Mouse (Mus musculus) hindbrain, embryonic 10.5 days (tissue): ENCODE data around the gene Prss37. TPM values are rescaled to one million over a fixed set of nuclear protein-coding genes. Genes with fewer than 3 reads are reported as not detected.

ENCODE experiments used
- DNase-seq: peaks from one replicate; pipeline ENCODE4 v3.0.0-alpha.2; 2017; ENCODE audit warnings: low spot score
- H3K27ac ChIP-seq: fragments of 300-500 bp; sonication (generic); 2 replicates; pipeline ENCODE4 v1.5.1; 2016; ENCODE audit warnings: mild to moderate bottlenecking, moderate library complexity
- H3K27me3 ChIP-seq: fragments of 300-500 bp; sonication (generic); 2 replicates; pipeline ENCODE4 v1.6.1; 2016; ENCODE audit warnings: mild to moderate bottlenecking; ENCODE audit not compliant: poor library complexity, insufficient read depth, severe bottlenecking
- H3K36me3 ChIP-seq: fragments of 300-500 bp; sonication (generic); 2 replicates; pipeline ENCODE4 v1.6.1; 2016; ENCODE audit warnings: mild to moderate bottlenecking, moderate library complexity
- H3K4me1 ChIP-seq: fragments of 300-500 bp; sonication (generic); replicated peaks from 2 replicates; pipeline ENCODE4 v1.6.1; 2016; ENCODE audit warnings: mild to moderate bottlenecking
- H3K4me3 ChIP-seq: fragments of 300-500 bp; sonication (generic); 2 replicates; pipeline ENCODE4 v1.5.1; 2016; ENCODE audit warnings: mild to moderate bottlenecking, moderate library complexity
- H3K9me3 ChIP-seq: fragments of 300-500 bp; sonication (generic); 2 replicates; pipeline ENCODE4 v1.6.1; 2016; ENCODE audit warnings: mild to moderate bottlenecking, moderate library complexity
- WGBS: fragments of 180-500 bp; shearing (Covaris S2); methylation state at CpG from one replicate; pipeline ENCODE4 v1.1.7; 2016; 5-methylcytosine and 5-hydroxymethylcytosine counted together
- polyA plus RNA-seq: library from polyadenylated mRNA; unstranded; fragments of >200 nt; fragmentation: Nextera tagmentation; extraction: Ambion mirVana; gene quantifications from 2 replicates; pipeline ENCODE4 v1.2.1, GENCODE M21; 2016

Prss37 gene
- not detected in 2 replicates for polyA plus RNA-seq

DNA sequence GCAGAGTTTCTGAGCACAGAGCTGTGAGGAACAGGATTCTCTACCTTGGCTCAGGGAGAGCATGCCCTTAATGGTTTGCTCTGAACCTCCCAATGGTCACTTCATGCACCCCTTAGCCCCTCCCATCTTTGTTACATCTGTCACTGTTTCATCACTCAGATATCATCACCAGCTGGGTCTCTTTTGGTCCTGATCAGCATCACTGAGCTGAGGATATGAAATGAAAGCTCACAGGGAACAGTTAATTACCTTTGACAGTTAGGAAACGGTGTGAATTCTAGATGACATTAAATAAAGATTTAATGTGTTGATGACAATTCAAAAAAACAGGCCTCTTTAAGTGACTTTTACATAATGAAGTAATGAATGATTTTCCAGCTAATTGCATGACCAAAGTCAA lies at the start of gene Prss37:
Gene Prss37, minus strand, starts transcription at position 101 of the 400 bp plus-strand sequence.
- Histone ChIP-seq H3K27ac (no peak within 1 kb of the TSS), H3K9me3 (no peaks in the 10 kb centered on the region), H3K27me3 (no peaks in the 10 kb centered on the region), H3K36me3 (no peaks in the 10 kb centered on the region), H3K4me1 (no peaks in the 10 kb centered on the region), H3K4me3 (no peak within 1 kb of the TSS)
- DNase-seq: no peak
- WGBS: 83% methylated on average over 1 of the region's 1 CpGs

DNA sequence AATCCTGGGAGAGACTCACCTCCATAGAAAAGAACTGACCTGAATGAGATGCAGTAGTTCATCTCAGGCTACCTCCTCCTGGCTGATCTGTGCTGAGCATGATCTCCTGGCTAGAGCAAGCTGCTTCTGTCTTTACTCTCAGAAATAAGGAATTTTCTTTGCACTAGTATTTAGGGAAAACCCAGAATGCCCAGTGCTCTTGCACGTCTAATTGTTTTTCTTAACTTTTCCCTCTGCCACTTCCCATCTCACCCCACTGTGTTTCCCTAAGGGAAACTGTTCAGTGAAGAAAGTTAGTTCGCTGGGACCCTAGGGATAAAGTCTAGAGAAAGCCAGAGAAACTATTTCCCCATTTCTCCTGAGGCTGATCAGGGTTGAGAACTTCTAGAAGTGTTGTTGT lies 35.6 kb upstream of the Prss37 start, which contains the start of gene Olfr461:
Gene Olfr461, minus strand, starts transcription at position 101 of the 400 bp plus-strand sequence.
- H3K9me3 ChIP-seq: no peaks in the 10 kb centered on the region
- H3K4me1 ChIP-seq: no peaks in the 10 kb centered on the region
- no peak for DNase-seq
- H3K27ac ChIP-seq: no peak within 1 kb of the TSS
- 81% methylated on average over 2 of the region's 2 CpGs for WGBS
- H3K4me3 ChIP-seq: no peak within 1 kb of the TSS
- H3K27me3 ChIP-seq: no peaks in the 10 kb centered on the region
- H3K36me3 ChIP-seq: no peaks in the 10 kb centered on the region

DNA sequence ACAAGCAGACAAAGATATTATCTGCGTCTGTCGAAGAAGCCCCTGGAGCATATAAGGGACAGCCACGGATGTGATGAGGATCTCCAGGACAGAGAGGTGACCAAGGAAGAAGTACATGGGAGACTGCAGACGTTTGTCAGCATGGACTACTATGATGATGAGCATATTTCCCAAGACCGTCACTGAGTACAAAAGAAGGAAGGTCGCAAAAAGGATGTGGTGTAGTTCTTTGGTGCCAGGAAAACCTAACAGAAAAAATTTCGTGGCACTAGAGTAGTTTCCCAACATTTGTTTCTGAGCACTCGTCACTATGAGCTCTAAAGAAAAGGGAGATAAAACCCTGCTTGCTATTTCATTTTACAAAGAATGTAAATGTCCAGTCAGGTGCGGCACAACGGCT lies 25.4 kb upstream of the Prss37 start:
- H3K27ac ChIP-seq: no peak overlapping the region
- no peaks in the 10 kb centered on the region for H3K9me3 ChIP-seq
- no peak for DNase-seq
- H3K4me3 ChIP-seq: no peak overlapping the region
- no peaks in the 10 kb centered on the region for H3K36me3 ChIP-seq
- no peaks in the 10 kb centered on the region for H3K27me3 ChIP-seq
- no peaks in the 10 kb centered on the region for H3K4me1 ChIP-seq
- 83% methylated on average over 10 of the region's 10 CpGs for WGBS

DNA sequence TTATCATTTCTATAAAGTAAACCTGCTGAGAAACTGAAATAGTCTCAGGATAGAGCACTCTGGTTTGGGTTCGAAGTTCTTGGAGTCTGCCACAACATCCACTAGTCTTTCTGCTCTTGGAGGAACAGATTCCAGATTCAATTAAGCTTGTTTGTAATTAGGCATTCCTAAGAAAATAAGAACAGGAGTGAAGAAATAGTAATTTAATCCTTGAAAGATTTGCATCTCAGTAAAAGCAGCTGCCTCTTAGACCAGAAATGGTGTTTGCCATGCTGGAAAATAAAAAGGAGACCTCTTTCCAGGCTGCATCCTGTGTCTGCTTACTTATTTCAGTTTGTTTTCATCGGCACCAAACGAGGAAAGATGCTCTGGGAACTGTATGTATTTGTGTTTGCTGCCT lies 26.1 kb downstream of the Prss37 start, which contains the start of gene Tas2r108:
Gene Tas2r108, plus strand, starts transcription at position 301 of the 400 bp plus-strand sequence.
- Histone ChIP-seq H3K27me3 (no peaks in the 10 kb centered on the region), H3K4me3 (no peak within 1 kb of the TSS), H3K36me3 (no peaks in the 10 kb centered on the region), H3K4me1 (no peaks in the 10 kb centered on the region), H3K27ac (no peak within 1 kb of the TSS), H3K9me3 (no peaks in the 10 kb centered on the region)
- WGBS: 91% methylated on average over 3 of the region's 3 CpGs
- no peak for DNase-seq

DNA sequence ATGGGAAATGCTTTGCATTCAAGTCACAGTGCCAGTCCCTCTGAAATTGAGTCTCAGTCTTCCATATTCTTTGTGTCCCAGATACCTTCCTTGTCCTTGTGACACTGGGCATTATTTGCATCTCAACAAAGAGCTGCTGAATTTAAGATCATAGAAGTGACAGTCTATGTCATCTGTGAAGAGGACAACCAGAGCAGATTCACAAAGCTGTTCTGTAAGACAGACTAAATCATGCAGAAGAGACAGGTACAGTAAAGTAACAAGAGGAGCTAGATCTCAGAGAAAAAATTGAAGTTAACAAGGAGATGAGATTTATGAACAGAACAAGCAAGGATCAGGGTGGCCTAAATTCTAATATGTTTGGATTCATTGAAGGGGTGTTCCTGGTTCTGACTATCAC lies 28.4 kb downstream of the Prss37 start, which contains the start of gene Tas2r137:
Gene Tas2r137, plus strand, starts transcription at position 301 of the 400 bp plus-strand sequence.
- Histone ChIP-seq H3K36me3 (peaks cover 4% of the 10 kb centered on the region), H3K4me1 (no peaks in the 10 kb centered on the region), H3K9me3 (no peaks in the 10 kb centered on the region), H3K27me3 (no peaks in the 10 kb centered on the region), H3K27ac (no peak within 1 kb of the TSS), H3K4me3 (no peak within 1 kb of the TSS)
- no peak for DNase-seq

DNA sequence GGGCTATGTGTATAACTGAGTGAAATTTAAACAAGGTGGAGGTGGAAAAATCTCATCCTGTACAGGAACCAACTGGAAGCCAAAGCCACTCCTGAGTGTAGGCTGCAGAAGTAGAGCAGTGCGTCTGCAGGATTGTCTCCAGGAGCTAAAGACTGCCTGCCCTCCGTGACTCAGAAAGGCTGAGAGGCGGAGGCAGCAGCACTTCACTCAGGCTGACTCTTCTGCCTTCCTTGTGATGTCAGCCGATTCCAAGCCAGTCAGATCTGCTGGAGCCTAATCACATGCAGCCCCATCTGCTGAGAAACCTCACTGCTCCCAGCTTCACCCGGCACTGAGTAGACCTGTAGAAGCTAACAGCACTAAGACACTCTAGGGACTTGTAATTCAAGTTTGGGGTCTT lies 37.0 kb downstream of the Prss37 start:
- H3K9me3 ChIP-seq: no peaks in the 10 kb centered on the region
- H3K4me1 ChIP-seq: no peaks in the 10 kb centered on the region
- no peak overlapping the region for H3K4me3 ChIP-seq
- H3K27ac ChIP-seq: no peak overlapping the region
- DNase-seq: no peak
- H3K36me3 ChIP-seq: peaks cover 79% of the 10 kb centered on the region
- 92% methylated on average over 5 of the region's 5 CpGs for WGBS
- H3K27me3 ChIP-seq: no peaks in the 10 kb centered on the region

DNA sequence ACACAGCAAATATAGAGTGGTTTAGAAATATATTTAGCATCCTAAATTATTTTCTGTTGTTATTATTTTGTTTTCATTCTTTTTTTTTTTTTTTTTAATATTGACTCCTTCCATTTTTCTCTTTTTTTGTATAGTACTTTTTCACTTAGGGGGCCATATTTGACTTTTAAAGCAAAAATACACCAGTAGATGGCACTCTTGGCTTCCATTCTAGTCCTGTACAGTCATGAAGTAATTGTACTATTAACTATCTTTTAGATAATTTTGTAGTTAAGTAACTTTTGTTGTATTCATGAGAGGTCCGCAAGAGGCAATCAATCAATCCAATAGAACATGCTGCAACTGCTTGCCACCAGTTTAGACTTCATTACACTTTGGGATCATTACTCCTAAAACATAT lies 39.6 kb downstream of the Prss37 start:
- no peak for DNase-seq
- Histone ChIP-seq H3K9me3 (no peaks in the 10 kb centered on the region), H3K4me1 (no peaks in the 10 kb centered on the region), H3K4me3 (no peak overlapping the region), H3K36me3 (peaks cover 89% of the 10 kb centered on the region), H3K27me3 (no peaks in the 10 kb centered on the region), H3K27ac (no peak overlapping the region)
- WGBS: 86% methylated on average over 1 of the region's 1 CpGs

DNA sequence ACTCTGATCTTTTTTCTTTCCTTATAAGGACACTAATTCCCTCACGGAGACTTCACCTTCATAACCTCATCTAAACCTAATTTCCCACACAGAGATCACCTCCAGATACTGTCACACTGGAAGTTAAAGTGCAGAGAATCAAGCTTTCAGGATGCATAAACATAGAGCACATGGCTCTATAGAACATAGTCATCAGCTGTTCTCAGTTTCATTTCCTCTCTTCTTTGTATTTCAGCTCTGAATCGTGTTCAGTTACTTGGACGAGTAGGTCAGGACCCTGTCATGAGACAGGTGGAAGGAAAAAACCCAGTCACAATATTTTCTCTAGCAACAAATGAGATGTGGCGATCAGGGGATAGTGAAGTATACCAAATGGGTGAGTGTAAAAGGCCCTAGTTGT lies 43.2 kb downstream of the Prss37 start:
- no peaks in the 10 kb centered on the region for H3K27me3 ChIP-seq
- no peak for DNase-seq
- 93% methylated on average over 4 of the region's 4 CpGs for WGBS
- peaks cover 72% of the 10 kb centered on the region for H3K36me3 ChIP-seq
- no peaks in the 10 kb centered on the region for H3K9me3 ChIP-seq
- no peak overlapping the region for H3K27ac ChIP-seq
- H3K4me3 ChIP-seq: no peak overlapping the region
- peaks cover 6% of the 10 kb centered on the region for H3K4me1 ChIP-seq

DNA sequence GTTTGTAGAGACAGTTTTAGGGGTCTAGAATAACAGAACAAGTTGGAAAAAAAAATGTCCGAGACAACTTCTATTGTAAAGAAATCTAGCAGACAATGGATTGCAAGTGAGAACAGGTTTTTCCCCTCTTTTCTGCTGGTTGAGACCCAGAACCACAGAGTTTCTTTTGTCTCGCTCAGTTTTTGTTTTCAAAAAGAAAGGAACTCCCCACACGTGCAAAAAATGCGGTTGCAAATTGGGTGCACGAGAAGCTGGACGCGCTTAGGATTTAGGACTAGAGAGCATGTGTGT lies 47.6 kb downstream of the Prss37 start:
- Histone ChIP-seq H3K9me3 (no peaks in the 10 kb centered on the region), H3K27me3 (no peaks in the 10 kb centered on the region), H3K36me3 (peaks cover 38% of the 10 kb centered on the region), H3K4me1 (peaks cover 6% of the 10 kb centered on the region), H3K27ac (peak overlapping the region; percentile 98), H3K4me3 (peak overlapping the region; percentile 80)
- 1% methylated on average over 7 of the region's 7 CpGs for WGBS
- no peak for DNase-seq

DNA sequence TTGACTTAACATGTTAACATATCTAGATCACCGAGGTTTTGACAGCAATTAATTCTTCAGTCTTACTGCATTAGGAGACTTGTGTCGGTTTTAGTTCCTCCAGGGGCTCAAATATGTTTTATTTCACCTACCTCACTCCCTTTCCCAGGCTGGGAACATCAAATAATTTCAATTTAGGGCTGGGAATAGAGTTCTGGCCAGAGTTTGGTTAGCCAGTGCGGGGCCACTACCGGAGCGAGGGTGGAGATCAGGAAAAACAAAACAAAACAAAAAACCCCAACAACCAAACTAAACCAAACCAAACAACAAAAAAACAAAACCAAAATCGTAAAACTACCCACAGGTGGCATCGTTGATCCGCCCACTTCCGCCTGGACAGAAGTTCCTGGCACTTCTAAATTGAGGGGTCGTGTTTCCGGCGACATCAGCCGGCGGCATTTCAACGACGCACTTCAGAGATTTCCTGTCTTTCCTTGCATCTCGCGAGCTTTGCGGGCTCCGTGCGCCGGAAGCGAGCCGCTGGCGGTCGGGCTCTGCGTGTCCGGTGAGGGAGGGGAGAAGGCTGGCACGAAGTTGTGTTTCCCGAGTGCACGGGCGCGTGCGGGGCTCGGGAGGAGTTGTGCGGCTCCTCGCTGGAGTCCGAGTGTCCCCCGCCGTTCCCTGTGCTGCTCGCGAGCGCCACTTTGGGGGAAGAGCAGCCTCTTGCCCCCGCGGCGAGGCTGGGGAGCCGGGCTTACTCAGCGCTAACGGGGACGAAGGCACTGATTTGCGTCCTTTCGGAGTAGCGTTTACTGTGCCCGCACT lies 48.2 kb downstream of the Prss37 start, which contains the start of gene Ssbp1:
Gene Ssbp1, plus strand, starts transcription at position 437 of the 804 bp plus-strand sequence.
- no peaks in the 10 kb centered on the region for H3K27me3 ChIP-seq
- DNase-seq: peak; percentile 94
- H3K4me1 ChIP-seq: peaks cover 6% of the 10 kb centered on the region
- no peaks in the 10 kb centered on the region for H3K9me3 ChIP-seq
- H3K27ac ChIP-seq: peak within 1 kb of the TSS; percentile 98
- peaks cover 32% of the 10 kb centered on the region for H3K36me3 ChIP-seq
- WGBS: under 1% methylated on average over 54 of the region's 54 CpGs
- peak within 1 kb of the TSS; percentile 80 for H3K4me3 ChIP-seq

DNA sequence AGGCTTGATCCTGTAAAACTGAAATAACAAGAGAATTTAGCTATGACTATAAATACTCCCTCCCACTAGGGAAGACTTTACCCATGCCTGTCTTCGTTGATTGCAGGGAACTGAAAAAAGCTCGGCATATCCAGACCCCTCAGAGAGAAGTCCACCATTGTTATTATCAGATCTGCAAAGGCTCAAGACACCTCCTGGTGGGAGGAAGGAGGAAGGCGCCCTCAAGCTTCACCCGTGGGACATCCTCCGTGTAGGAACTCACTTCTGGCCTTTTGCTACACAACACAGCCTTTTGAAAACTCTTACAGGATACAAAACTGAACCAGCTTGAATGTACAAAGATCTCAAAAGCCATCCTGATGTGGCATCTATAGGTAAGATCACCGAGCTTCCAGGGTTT lies 53.6 kb downstream of the Prss37 start:
- H3K36me3 ChIP-seq: no peaks in the 10 kb centered on the region
- no peak overlapping the region for H3K4me3 ChIP-seq
- WGBS: 55% methylated on average over 6 of the region's 6 CpGs
- no peak overlapping the region for H3K27ac ChIP-seq
- DNase-seq: no peak
- H3K27me3 ChIP-seq: no peaks in the 10 kb centered on the region
- no peaks in the 10 kb centered on the region for H3K9me3 ChIP-seq
- H3K4me1 ChIP-seq: no peaks in the 10 kb centered on the region
